Mouse (Mus musculus) brain, embryonic 18.5 days (tissue): ENCODE measurements around the gene Rarg.

Source experiments
- DNase-seq: peaks from one replicate; pipeline ENCODE4 v3.0.0-alpha.2; 2012; ENCODE audit warnings: low read depth, low spot score

The Rarg gene

DNA sequence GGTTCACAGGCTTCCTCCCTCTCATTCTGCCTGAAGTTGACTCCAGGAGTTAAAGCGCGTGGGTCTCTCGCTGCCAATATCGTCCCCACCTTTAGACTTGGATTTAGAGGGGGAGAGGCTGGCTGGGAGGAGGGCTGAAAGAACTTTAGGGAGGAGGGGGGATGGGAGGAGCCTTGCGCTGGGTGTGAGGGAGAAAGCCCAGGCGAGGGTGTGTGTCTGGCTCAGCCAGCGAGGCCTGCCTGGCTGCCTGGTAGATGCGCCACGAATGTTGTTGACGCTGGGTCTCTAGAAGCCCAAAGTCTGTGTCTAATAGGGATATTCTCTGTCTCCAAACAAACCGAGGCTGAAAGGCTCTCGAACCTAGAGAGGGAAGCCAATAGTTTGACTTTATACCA, 756 bp upstream of the Rarg start:
- no peak for DNase-seq

DNA sequence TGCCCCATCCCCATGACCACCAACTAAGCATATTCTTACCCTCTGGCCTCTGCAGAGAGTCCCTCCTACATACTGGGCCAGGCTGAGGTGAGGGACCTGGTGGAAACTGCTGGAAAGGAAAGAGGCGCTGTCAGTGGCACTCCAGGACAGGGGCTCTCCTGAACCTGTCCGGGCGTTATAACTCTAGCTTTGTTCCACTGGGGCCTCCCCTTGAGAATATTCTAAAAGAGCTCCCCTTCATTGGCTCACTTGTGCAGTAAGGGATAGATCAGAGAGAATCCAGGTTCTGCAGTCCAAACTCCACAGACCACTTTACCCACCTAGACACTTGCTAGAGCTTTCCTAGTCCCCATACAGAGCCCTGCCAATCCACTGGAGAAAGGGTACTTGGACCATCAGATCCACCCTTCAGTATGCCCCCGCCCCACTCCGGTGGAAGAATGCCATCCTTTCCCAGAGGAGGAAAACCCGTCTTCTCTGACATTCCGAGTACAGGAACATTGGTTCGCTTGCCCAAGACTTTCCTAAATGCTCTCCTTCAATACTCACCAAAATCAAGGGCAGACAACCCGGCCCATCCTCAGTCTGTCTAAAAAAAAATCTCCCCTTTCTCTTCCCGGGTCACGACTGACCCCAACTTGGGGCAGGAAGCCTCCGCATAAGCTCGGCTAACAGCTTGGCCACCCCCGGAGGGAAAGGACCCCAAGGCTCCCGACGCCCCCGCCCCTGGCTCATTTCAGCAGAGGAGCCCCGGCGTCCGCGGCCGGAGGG, 701 bp downstream of the Rarg start:
- DNase-seq = no peak

DNA sequence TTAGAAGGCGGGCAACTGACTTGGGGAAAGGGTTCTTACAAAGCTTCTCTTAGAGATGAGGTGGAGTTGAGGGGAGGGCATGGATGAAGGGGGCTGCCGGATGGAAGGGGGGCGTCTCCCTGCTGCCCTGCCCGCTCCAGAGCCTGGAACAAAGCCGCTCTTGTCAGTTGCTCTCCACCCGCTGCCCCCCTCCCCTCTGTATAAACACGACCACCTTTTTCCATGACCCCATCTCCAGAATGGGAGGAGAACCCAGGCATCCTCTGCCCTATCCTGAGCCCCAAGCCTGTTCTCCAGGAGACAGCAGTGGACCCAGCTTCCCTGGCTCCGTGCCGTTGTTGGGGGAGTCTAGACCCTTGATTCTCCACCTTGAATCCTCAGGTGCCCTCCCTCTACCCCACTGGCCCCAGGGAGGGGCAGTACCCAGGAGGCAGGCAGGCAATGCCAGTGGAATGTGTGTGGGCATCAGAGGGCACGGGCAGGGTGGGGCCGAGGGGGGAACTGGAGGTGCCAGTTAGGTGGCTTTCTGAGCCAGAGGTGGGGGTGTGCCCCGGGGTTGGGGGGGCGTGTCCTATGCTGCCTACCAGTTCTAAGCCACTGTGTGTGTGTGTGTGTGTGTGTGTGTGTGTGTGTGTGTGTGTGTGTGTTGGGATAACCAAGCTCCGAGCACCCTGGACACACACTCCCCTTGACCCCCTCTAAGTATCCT, 1.6 kb downstream of the Rarg start:
- no peak for DNase-seq

DNA sequence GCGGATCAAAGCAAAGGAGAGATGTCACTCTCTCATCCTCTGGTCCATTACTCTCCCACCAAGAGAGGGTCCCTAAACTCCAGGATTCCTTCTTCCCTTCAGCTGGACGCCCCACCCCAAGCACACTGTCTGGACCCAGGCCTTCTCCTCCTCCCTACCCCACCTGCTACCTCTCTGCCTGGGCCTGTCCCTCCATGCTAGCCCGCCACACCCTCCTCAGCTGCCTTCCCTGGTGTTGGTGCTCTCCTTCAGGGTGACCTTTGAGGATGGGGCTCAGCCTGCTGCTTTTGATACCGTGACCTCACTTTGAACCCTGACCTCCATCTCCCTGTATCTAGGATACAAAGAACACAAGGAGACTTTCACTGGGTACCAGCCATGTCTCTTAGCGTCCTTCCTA, 6.8 kb downstream of the Rarg start:
- DNase-seq = no peak

DNA sequence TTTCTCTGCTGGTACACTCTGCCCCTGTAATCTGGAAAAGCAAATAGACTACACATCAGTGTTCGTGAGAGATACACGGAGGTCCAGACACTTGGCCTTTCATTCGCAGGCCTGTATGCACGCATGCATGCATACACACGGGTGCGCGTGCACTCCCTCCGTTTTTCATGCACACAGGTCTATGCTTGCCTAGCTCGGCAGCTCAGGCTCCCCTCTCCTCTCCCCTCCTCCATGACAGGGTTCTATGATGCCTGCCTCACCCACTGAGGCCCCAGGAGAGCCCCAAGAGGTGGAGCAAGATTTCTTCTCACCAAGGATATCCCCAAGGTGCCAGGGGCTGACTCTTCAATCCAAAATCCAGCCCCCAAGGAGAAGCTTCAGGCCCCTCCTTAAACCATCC, 7.3 kb downstream of the Rarg start:
- no peak for DNase-seq

DNA sequence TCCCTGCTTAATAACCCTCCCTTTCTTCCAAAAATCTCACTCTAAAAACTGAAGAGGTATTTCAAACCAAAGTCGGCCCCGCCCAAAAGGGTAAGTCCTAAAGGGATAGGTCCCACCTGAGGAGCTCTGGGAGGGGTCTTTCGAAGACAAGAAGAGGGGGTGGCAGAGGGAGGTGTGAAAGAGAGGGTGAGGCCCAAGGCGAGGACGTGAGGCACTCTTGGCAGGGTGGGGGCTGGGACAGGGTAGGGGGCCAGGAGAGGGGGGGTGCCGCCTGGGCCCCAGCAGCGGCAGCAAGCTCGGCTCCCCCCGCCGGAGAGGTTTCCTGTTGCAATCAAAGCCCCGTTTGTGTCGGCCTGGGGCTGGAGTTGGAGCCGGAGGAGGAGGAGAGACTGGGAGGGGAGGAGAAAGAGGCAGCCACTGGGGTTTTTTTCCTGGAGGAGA, 8.0 kb downstream of the Rarg start:
- no peak for DNase-seq

DNA sequence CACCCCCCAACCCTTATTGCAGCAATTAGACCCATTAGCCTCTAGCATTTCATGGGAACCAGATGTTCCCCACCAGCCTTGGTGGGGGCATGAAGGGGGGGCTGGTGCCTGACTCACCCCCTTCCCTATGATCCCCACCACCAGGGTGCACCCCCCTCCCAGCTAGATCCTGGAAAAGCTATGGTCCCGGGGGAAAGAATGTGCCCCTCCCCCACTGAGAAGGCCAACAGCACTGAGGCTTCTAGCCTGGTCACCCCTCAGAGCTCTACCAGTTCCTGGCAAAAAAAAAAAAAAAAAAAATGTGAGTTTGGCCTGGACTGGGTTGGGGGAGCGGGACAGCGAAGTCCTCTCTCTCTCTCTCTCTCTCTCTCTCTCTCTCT, 8.5 kb downstream of the Rarg start:
- DNase-seq = no peak

DNA sequence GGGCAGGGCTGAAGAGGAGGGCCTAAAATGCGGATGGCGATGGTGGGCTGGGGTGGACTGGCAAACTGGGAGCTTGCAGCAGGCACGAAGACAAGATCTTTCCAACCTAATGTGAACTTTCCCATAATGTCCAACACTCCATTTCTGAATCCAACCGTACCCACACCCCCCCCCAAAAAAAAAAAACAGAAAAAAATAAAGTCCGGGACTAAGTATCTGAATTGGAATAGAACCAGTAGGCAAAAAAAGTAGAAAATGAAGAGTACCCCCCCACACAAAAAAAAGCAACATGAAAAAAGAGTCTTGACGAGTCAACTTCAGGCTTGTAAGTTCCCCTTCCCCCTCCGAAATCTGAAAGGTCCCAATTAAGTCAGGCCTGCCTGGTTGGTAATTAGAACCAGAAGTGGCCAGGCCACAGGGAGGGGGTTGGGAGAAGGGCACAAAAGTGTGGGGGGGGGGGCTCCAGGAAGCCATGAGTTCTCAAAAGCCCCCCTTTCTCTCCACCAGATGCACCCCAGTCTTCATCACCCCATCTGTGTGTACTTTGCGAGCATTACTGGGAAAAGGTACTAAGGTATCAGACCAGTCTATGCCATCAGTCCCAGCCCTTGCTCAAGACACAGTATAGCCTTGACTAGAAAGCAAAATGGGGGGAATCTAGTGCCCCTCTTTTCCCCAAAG, 9.0 kb downstream of the Rarg start:
- no peak for DNase-seq

DNA sequence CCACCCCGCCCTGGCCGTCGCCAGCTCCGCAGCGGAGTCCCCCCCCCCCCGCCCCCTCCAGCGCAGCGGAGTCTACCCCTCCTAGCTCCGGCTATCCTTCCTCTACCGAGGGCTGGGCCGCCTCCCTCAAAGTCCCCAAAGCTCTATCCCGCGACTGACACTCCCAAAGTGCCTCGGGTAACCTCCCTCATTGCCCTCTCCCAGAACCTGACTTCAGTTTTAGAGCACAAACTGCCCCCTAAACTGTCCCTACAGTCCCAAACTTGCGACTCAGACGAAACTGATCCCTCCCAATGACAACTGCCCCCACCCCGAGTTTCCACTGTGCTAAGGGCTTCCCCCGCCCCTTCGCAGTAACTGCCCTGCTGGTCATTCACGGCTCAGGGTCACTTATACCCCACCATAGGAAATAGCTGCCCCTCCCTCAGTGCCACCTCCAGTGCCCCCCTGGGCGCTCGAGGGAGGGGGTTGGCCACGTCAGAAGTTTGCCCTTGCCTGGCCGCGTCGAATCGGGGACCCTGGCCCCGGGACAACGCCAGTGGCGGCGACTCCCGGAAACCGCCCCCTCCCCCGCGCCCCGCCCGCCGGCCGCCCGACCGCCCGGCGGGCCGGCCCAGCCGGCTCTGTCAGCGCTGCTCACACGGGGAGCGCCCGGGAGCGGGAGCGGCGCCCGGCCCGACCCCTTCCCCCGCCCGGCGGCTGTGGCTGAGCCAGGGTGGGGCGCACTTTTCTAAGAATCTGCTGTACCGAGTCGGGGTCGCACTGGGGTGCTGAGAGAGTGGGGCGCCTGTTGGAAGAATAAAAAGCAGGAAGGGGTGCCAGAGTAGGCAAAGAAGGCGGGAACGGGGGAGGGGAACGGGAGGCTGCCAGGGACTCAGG, 9.8 kb downstream of the Rarg start:
- DNase-seq = no peak

DNA sequence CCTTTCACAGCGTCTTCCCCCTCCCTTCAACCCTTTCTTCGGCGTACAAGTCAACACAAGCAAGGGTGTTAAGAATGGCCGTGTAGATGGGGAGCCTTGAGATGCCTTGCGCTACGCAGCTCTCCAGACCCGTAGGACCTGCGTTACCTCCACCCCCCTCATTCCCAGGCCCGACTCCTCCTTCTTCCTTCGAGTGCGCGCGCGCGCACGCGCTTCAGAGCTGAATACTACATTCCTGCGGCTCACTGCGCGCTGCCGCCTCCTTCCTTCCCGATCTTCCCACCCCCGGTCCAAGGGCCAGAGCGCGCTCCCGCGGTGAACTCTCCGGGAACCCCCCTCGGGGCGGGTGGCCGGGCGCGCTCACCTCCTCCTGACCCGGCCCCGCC, 10.5 kb downstream of the Rarg start:
- DNase-seq = peak; percentile 83

DNA sequence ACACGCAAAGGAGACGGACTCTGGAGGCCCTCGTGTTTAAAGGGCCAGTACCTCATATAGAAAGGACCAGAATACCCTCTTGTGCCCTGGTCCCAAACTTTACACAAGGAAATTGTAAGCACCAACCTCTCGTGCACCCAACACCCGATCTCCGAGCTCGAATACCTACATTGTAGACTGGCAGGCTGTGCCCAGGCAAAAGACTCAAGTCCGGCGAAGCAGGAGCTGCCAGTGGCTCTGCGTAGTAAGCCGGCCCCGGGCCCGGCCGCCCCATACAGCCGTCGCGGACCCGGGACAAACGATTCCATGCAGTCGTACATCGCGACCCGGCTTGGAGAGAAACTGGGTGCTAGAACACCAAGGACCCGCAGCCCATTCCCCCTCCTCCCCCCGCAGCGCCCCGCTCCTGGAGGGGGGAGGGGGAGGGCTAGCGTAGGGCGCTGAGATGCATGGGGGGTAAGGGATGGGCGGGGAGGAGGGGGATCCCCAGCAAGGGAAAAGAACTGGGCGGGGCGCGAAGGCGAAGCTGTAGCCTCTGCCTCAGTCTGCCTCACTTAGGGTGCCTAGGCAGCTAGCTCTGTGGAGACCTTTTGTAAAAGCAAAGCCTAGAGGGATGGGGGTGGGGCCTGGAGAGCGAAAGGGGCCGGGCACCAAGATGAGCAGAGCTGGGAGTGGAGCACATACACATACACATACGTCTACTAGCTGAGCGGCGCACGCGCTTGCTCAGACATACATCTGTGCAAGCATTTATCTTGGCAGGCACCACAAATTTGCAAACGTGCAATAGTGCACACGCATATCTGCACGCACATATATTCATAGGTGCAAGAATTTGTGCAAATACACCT, 11.2 kb downstream of the Rarg start:
- DNase-seq = peak; percentile 76

DNA sequence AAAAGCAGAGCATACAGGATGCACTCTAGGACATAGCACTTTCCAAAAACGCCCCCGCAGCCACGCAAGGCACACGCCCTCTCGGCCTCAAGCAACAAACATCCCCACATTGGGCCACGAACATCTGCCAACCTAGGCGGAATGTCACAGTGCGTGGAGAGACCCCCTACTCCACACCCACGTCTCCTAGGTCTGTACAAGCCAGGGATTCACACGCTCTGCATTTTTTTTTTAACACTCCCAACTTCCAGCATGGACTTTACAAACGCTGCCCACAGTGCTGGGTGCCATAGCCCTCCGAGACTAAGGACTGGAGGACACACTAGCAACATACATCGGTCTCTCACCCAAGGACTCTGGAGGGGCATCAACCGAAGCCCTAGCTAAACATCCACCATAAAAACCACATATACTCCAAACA, 11.8 kb downstream of the Rarg start:
- DNase-seq = no peak

DNA sequence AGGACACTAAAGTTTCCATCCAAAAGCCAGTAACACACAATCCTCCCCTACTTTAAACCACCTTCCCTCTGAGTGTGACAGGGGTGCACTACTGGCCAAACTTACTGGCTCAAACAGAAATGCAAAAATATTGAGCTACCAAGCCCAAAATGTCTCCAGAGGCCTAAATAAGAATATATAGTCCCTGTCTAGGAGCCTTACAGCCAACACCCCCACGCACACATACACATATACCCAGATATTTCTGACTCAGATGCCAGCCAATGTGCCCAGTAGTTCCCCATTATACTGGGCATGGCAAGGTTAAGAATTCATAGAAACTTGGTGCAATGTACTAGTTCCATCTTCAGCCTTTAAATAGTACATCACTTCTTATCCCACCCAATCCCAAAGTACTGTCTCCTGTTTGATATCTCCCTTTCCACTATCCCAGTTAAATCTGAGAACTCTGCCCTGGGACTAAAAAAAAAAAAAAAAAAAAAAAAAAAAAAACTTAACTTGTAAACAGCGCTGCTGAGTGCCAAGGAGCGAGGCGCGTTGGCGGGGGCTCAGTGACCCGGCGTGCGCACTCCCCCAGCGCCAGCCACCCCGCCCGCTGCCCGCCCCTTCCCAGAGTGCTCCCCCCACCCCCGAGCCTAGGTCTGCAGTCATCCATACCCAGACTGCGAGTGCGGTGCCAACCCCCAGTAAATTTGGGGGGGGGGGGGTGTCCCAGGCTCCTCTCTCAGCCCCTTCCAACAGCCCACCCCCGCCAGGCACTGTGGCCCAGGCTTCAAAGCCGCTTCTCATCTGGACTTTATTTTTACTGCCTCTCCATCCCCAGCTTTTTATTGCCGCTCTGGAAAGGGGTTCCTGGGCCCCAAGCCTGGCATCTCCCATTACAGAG, 12.8 kb downstream of the Rarg start:
- no peak for DNase-seq

DNA sequence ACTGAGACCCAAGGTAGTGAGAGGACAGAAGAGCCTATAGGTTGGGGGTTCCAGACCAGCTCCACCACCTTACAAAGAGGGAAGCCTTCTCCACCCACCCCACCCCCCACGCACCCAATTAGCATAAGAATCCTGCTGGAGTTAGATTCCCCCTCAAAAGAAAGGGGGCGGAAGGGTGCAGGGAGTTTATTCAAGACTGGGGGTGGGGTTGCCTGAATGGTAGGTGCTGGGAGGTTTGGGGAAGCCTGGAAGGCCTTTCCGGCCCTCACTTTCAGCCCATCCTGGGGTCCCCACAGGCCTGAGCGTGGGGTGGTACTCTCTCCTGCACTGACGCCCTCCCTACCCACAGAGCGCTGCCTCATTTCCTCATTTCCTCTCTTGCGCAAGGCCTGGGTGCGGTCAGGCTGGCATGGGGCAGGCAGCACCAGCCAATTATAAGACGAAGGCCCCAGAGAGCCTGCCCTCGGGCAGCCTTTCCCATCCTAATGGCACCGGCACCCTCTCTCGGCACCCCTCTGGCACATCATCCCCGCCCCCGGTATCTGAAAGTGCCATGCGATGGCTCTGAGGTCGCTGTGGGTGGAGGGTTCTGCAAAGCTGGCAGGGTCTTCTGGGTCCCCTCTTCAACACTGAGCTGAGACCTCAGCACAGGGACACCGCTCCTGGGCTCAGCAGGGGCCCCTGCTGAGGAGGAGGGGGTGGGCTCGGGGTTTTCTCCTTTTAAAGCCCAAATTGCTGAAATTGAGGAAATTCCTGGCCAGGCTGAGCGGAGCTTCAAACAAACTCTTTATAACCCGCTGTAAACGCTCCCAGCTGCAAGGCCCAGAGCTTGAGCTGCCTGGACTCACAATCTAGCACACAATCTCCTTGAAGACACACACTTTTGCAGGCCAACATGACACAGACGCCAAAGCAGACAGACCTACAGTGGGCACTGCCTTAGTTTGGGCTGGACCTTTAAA, 13.8 kb downstream of the Rarg start:
- no peak for DNase-seq

DNA sequence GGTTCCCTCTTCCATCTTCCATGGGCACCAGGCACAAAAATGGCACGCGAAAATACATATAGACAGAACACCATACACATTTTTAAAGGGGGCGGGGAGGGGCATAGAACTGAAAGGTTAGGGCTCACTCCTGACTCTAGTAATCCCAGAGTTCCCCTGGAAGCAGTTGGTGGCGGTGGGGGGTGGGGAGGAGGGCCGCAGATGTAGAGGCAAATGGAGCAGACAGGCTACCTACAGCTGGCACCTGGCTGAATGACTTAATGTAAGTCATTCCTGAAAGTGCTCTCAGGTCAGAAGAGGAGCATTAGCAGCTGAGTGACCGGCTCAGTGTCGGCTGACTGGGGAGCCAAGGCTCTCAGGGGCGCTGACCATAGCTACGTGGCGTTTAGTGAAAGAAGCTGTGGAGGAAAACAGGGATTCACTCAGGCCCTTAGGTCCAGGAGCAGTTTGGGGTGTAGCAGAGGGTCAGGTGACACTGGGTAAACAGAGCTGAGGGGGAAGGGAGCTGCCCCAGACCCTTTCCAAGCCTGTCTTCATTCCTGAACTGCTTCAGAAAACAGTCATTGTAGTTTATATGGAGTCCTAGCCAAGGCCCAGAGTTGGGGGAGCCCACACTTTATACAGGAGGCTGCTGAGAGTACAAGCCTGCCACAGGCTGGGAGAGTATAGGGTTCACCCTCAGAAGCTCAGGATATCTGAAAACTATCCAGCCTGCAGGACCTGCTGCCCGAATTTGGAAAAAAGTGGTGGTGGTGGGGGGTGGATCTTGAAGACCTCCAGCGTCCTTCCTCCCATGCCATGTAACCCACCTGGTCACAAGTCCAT, 14.7 kb downstream of the Rarg start:
- no peak for DNase-seq

DNA sequence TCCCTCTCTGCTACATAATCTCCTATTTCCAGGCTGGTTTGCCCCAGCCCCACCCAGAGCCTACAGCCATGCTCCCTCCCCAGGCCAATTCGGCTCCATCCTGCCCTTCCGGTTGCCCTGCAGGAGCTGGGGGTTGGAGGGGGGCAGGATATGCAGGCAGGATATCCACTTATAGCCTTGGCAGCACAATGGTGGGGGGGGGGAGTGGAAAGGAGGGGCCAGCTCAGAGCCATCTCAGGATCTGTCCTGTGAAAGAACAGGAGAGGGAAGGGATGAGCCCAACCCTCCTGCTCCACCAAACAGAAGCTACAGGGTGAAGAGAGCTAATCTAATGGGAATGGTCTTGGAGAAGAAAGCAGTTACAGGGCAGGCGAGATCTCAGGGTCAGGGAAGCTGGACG, 16.7 kb downstream of the Rarg start:
- DNase-seq = no peak

DNA sequence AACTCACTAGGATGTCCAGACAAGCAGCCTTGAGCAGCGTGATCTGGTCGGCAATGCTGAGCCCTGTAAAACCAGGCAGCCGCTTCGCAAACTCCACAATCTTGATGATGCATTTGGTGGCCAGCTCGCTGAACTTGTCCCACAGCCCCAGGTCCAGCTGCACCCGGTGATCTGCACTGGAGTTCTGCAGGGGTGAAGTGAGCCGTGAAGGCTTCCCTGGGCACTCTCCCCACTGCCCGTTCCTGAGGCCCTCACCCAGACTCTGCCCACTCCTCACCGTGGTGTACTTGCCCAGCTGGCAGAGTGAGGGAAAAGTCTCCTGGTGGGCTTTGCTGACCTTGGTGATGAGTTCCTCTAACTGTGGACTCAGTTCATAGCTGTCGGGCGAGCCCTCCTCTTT, 17.5 kb downstream of the Rarg start:
- no peak for DNase-seq

DNA sequence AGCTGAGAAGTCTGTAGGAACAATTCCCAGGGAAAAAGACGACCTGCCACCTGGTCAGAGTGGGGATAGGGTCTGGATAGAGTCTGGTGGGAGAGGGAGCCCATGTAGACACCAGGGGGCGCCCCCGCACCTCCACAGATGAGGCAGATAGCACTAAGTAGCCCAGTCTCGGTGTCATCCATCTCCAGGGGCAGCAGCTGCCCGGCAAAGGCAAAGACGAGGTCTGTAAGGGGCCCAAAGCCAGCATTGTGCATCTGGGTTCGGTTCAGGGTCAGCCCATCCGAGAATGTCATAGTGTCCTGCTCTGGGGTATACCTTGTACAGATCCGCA, 18.1 kb downstream of the Rarg start:
- no peak for DNase-seq
